Mouse (Mus musculus) spleen, postnatal 14 days (tissue): Measurements from ENCODE around the gene Rai14.

Source experiments
- DNase-seq, 2 experiments: peaks; one replicate each; pipeline ENCODE4 v3.0.0; 2021 to 2022; ENCODE audit warnings: low spot score in 2 of 2

Rai14 gene

DNA sequence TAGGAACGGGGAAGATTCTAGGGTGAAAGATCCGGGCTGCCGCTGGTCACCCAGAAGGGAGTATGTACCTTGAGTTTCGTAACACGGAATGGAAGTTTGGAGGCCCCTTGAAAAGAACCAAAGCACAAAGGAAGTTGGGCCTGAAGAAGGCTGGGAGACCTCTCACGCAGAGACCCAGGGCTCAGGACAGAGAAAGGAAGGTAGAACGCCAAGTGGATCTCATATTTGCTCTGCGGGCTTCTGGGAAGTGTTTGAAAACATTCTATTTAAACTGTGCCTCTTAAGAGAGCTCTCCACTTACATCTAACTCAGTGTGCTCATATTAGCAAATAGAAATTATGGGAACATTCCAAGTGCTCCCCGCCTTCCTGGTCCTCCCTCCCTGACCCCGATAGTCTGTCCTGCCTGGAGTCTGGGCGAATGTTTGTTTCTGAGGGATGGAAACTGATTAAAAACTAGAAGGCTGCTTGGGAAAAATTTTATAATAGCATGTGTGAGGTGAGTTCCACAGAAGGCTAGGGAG lies 6.9 kb upstream of the Rai14 start:
- no peak for DNase-seq

DNA sequence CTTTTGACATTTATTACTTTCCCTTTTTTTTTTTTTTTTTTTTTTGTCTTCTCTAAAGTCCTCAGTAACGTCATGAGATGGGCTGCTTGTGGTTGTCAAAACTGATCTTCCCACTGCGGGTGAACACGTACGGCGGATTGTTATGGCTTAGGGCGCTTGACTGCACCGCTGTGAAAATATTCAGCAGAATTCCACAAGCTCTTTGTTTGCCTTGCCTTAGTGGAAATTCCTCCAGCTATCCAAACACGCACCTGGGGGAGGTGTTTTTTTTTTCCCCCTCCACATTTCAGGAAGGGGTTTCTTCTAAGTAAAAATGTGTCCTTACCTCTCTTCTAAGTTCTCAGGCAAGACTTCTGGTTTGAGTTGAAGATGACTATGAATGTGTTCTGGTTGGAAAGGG lies 6.2 kb upstream of the Rai14 start:
- DNase-seq: no peak

- DNase-seq: no peak
Observed at GRCm38 (mm10) chr15:10720188-10720587, 5.8 kb upstream of the Rai14 start.

GRCm38 (mm10) chr15:10719511-10719910 lies 5.1 kb upstream of the Rai14 start:
- DNase-seq: no peak

GRCm38 (mm10) chr15:10718763-10719162 lies 4.3 kb upstream of the Rai14 start:
- DNase-seq: no peak

GRCm38 (mm10) chr15:10717284-10717683 lies 2.9 kb upstream of the Rai14 start:
- no peak for DNase-seq

GRCm38 (mm10) chr15:10715966-10716365 lies 1.5 kb upstream of the Rai14 start:
- DNase-seq: no peak

DNA sequence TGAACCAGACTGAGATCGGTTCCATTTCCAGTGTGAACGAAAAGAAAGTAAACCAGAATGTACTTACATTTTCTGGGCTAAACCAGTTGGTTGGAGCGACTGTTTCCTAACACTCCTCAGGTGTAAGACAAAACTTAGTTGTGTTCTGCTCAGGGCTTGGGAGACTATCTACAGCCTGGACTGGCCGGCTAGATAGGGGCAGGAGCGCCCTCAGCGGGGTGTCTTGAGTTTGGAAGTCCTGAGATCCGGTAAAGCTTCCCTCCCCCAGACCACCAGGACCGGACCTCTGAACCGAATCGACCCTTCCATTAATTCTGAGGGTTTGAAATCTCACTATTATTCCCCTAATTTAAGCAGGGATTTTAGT lies 698 bp upstream of the Rai14 start:
- DNase-seq: no peak

- no peak for DNase-seq
Observed at GRCm38 (mm10) chr15:10713626-10714316, 653 bp downstream of the Rai14 start.

DNA sequence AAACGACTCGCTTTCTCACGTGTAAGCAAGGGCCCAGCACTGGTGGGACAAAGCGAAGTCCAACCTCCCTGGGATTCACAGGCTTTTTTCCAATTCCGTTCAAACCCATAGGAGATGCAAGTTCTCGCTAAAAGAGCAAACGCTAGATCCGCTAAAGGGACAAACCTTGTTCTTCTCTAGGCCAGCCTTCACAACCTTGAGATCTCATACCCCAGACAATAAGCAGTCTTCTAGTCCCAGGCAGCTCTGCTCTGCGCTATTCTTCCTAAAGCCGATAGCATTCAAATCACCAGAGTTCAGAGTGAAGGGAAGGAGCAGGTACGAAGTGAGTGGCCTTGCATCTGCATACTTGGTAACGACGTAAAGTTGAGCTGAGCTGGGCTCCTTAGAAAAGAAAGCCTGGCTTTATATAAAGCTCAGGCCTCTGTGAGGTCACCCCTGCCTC lies 1.2 kb downstream of the Rai14 start:
- no peak for DNase-seq

DNA sequence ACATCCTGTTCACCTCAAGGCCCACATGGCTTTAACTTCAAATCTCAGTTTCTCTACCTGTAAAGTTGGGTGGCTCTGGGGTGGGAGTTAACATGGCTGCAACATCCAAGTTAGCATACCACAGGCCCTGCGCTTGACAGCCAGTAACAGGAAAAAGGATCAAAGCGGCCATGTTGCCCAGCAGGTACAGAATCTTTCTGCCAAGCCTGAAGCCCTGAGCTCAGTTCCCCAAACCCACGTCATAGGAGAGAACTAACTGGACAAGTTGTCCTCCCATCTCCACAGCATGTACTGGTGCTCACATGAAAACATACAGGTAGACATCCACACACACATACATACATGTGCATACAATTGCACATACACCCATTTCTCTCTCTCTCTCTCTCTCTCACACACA lies 2.1 kb downstream of the Rai14 start:
- DNase-seq: no peak

DNA sequence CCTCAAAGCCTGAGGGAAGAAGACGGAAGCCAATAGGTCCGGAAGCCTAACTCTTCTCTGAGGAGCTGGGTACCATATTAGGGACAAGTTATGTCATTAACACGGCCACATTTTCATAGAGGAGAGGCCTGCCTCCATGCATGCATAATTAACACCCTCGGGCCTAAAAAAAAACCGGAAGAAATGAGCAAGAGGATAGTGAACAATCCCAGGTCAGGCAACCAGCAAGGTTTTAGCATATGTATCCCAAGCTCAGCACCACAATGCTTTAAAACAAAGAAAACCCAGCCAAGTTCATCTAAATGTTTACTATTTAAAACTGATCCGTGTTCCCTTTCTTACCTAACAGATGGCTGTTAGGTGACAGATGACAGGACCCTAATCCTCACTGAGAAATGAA lies 3.2 kb downstream of the Rai14 start:
- DNase-seq: no peak

DNA sequence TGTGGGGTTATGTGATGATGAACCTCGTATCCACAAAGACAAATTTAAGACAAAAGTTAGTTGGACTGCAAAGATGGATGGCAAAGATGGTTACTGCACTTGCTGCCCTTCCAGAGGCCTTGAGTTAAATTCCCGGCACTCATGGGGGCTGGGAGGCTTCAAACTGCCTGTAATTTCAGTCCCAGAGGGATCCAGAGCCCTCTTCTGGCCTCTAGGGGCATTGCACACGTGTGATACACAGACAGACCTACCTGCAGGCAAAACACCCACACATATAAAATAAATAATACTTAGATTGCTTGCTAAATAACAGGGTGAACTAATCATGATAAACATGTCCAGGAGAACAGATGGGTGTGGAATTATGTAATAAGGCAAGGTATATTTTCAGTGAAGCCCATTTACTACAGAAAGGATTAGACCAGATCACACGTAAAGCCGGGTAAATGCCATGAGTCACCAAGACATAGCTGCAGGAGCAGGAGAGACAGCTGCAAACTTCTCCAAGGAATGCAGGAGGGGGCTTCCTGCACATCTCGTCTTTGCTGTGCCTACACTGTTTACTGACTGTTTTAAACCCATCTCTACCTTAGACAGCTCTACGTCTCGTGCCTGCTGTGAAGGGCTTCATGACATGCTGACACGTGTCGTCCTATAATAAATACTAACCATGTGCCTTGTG lies 5.7 kb downstream of the Rai14 start:
- no peak for DNase-seq

DNA sequence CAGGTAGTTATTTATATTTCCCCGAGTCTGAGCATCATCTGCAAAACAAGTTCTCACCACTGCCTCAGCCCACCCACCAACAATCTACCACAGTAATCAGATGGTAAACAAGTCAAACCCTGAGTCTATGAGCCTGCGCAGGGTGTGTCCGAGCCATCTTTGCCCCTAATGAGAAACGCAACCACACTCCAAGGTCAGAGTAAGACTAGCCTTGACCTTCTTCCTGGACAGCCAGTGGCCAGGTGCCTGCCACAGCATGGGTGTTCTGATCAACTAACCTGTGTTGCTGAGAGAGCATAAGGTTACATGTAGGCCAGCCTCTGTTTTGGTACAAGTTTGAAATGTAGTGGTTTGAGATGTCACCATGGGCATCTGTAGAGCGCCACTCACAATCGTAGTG lies 7.3 kb downstream of the Rai14 start:
- DNase-seq: no peak

DNA sequence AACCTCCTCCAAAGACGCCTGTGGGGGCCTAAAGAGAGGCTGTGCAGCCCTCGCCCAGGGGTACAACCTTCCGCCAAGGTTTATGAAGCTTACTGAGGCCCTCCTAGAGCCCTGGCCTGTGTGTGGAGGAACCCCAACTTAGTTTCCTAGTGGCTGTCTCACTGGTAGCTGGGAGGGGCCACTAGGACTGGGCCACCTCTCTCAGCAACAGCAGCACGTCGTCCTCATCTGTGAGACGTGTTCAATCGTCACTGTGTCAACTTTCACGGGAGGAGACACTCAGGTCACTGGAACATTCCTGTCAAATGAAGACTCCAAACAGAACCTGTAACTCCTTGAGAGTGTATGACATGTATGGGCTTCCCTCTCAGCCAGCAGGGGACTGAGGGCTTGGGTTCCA lies 8.0 kb downstream of the Rai14 start:
- DNase-seq: no peak

DNA sequence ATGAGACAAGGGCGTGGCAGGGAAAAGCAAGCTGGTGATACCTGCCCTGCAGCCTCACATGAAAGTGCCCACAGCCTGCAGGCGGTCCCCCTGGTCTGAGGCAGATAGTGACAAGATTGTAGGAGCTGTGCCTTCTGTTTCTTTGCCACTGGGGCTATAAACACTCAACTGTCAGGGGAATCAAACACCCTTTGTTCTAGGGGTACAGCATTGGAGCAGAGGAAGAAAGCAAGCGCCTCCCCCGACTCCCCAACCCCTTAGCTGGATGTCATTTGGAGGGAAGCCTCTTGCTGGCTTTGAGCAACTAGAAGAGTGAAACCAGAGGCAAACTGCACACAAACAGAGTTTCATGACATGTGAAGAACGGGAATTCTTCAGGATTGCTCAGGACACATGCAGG lies 8.7 kb downstream of the Rai14 start:
- no peak for DNase-seq

DNA sequence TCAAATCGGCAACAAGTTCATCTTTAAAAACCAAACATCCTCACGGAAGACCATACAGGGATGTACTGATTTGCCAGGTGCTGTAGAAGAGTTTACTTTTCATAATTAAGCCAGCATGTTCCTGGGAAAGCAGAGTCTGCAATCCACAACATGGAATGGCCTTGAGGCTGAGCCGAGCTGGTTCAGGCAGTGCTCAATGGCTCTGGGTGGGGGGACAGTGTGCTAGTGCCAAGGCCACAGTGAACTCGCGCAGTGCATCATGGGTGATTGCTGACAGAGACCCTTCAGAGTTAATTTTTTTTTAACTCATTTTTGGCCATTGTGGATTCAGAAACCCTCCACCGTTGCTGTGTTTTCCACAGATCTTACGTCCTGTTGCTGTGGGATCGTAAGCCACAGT lies 10.1 kb downstream of the Rai14 start:
- DNase-seq: no peak

DNA sequence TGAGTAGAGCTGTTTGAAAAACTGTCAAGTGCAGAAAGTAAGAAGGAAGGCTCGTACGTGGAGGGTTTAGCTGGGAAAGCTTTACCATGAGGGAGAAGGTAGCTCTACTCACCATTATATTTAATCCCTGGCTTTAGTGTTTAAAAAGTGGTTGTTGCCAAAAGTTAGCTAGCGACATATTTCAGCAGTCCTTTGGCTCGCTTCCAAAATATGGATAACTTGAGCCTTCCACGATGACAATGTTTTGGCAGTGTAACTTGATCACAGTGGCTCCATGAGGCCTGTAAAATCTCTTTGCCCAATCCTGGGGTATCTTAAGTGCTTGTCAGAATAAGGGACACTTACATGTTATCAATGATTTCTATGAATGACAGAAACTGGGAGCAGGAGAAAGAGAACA lies 12.9 kb downstream of the Rai14 start:
- DNase-seq: no peak

DNA sequence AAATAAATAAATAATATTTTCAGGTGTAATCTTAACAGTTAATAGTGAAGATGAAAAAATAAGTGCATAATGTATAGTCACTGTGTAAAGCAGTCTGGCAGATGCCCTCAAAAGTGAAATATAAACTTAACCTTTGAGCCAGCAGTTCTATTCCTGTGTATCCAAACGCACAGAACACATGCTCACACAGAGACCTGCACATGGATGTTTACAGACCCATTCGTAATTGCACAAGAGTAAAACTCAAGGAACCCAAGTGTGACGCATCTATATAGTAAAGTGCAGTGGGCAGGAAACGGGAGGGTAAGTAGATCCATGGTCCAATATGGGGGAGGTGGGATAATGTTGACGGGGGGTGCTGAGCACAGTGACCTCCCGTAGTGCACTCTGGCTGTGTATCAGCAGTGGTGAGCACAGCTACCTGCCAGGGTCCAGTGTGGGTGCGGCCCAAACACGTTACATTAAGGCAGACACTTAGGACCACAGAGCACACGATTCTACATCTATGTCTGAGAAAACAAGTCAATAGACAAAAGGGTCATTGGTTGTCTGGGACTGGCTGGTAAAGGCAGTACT lies 13.4 kb downstream of the Rai14 start:
- DNase-seq: no peak

DNA sequence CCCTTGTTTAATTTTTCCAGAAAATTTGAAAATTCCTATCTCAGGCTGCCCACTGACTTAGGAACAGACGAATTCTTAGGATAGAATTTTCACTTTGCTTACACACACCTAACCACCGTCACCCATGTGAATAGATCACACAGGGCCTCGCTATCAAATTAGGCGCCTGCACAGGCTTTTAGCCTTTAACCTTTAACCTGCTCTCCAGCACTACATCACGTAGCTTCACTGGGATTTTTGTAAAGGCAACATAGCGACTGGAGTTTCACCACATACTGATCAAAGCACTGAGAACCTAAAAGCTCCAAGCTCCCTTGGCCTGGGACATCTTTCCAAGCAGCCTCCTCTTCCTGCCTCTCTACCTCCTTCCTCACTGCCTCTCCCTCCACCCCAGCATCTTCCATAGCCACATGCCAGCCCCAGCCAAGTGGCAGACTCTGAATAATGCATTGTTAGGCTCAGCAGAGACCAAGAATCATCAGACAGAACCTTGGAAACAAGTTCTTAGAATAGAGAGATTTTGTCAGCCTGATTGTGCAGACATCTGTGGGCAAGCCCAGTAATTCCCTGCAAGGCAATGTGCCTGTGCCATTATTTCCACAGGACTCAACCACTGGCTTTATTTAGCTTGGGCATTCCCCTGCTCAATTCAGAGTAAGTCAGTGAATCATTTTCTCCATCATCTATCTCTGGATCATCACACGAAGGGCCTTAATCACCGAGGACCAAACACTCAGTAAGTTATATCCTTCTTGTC lies 17.8 kb downstream of the Rai14 start:
- DNase-seq: no peak

- DNase-seq: no peak
Observed at GRCm38 (mm10) chr15:10692627-10693026, 21.8 kb downstream of the Rai14 start.

GRCm38 (mm10) chr15:10691481-10691880 lies 22.9 kb downstream of the Rai14 start:
- DNase-seq: no peak
